Mouse (Mus musculus) forebrain, embryonic 12.5 days (tissue): ENCODE results near the gene Rbpjl. TPM values are rescaled to one million over a fixed set of nuclear protein-coding genes. Genes with fewer than 3 reads are reported as not detected.

Experiments
- ATAC-seq: fragments of 200-750 bp; cut with Nextera tagmentation; 2 replicates; pipeline ENCODE4 v1.8.0; 2017; ENCODE audit warnings: moderate TSS enrichment; ENCODE audit not compliant: low FRiP score
- H3K27ac ChIP-seq: fragments of 300-500 bp; sonication (generic); 2 replicates; pipeline ENCODE4 v1.5.1; 2016; ENCODE audit warnings: mild to moderate bottlenecking
- H3K27me3 ChIP-seq: fragments of 300-500 bp; sonication (generic); 2 replicates; pipeline ENCODE4 v1.6.1; 2016; ENCODE audit warnings: mild to moderate bottlenecking
- H3K36me3 ChIP-seq: fragments of 300-500 bp; sonication (generic); replicated peaks from 2 replicates; pipeline ENCODE4 v1.6.1; 2016; ENCODE audit warnings: mild to moderate bottlenecking
- H3K4me1 ChIP-seq: fragments of 300-500 bp; sonication (generic); 2 replicates; pipeline ENCODE4 v1.6.1; 2016
- H3K4me2 ChIP-seq: fragments of 300-500 bp; sonication (generic); 2 replicates; pipeline ENCODE4 v1.6.1; 2016; ENCODE audit warnings: mild to moderate bottlenecking, moderate library complexity
- H3K4me3 ChIP-seq: fragments of 300-500 bp; sonication (generic); replicated peaks from 2 replicates; pipeline ENCODE4 v1.5.1; 2016; ENCODE audit warnings: mild to moderate bottlenecking
- H3K9ac ChIP-seq: fragments of 300-500 bp; sonication (generic); 2 replicates; pipeline ENCODE4 v1.6.1; 2016; ENCODE audit warnings: mild to moderate bottlenecking
- H3K9me3 ChIP-seq: fragments of 300-500 bp; sonication (generic); 2 replicates; pipeline ENCODE4 v1.6.1; 2016
- WGBS: fragments of 180-500 bp; shearing (Covaris S2); methylation state at CpG from one replicate; pipeline ENCODE4 v1.1.7; 2016; 5-methylcytosine and 5-hydroxymethylcytosine counted together
- polyA plus RNA-seq: library from polyadenylated mRNA; unstranded; fragments of >200 nt; fragmentation: Nextera tagmentation; extraction: Ambion mirVana; gene quantifications from 2 replicates; pipeline ENCODE4 v1.2.1, GENCODE M21; 2016

The Rbpjl gene
- 0.08 and 0.09 TPM in 2 replicates for polyA plus RNA-seq

GRCm38 (mm10) chr2:164402906-164403305 is at the start of gene Rbpjl:
Gene Rbpjl (plus strand): TSS chr2:164403141.
- Histone ChIP-seq H3K4me3 (0 out of 2 replicates have a peak within 1 kb of the TSS, but pooled peaks have one; percentile 2), H3K27ac (no peak within 1 kb of the TSS), H3K9ac (no peak within 1 kb of the TSS), H3K4me1 (peaks cover 16% of the 10 kb centered on the region), H3K4me2 (0 out of 2 replicates have a peak within 1 kb of the TSS, but pooled peaks have one; percentile 17), H3K36me3 (no peaks in the 10 kb centered on the region), H3K9me3 (peaks cover 3% of the 10 kb centered on the region), H3K27me3 (peaks cover 91% of the 10 kb centered on the region)
- 2% methylated on average over 17 of the region's 17 CpGs for WGBS
- no peak for ATAC-seq

- Histone ChIP-seq H3K9ac (no peak overlapping the region), H3K4me2 (no peak overlapping the region), H3K27ac (no peak overlapping the region), H3K36me3 (no peaks in the 10 kb centered on the region), H3K9me3 (no peaks in the 10 kb centered on the region), H3K4me1 (no peaks in the 10 kb centered on the region), H3K4me3 (no peak overlapping the region), H3K27me3 (no peaks in the 10 kb centered on the region)
- ATAC-seq, result no peak
- WGBS, result 85% methylated on average over 11 of the region's 11 CpGs
Observed at GRCm38 (mm10) chr2:164353356-164353755, 49.6 kb upstream of the Rbpjl start.

GRCm38 (mm10) chr2:164356177-164356967 is 46.6 kb upstream of the Rbpjl start:
- Histone ChIP-seq H3K27me3 (no peaks in the 10 kb centered on the region), H3K4me2 (no peak overlapping the region), H3K27ac (no peak overlapping the region), H3K9ac (no peak overlapping the region), H3K36me3 (no peaks in the 10 kb centered on the region), H3K9me3 (no peaks in the 10 kb centered on the region), H3K4me3 (no peak overlapping the region), H3K4me1 (peaks cover 4% of the 10 kb centered on the region; the same call in 1 of the 2 replicates)
- 79% methylated on average over 11 of the region's 11 CpGs for WGBS
- ATAC-seq, result no peak

GRCm38 (mm10) chr2:164358373-164358772 is 44.6 kb upstream of the Rbpjl start:
- H3K36me3 ChIP-seq, result no peaks in the 10 kb centered on the region
- no peak for ATAC-seq
- no peak overlapping the region for H3K4me3 ChIP-seq
- H3K9me3 ChIP-seq, result no peaks in the 10 kb centered on the region
- H3K9ac ChIP-seq, result no peak overlapping the region
- H3K27ac ChIP-seq, result no peak overlapping the region
- peaks cover 4% of the 10 kb centered on the region; the same call in 1 of the 2 replicates for H3K4me1 ChIP-seq
- H3K4me2 ChIP-seq, result no peak overlapping the region
- WGBS, result 85% methylated on average over 3 of the region's 3 CpGs
- 0 out of 2 replicates have a peak, but pooled peaks cover 3% of the 10 kb centered on the region for H3K27me3 ChIP-seq

GRCm38 (mm10) chr2:164359031-164359430 is 43.9 kb upstream of the Rbpjl start:
- H3K27ac ChIP-seq, result no peak overlapping the region
- no peaks in the 10 kb centered on the region for H3K9me3 ChIP-seq
- H3K36me3 ChIP-seq, result no peaks in the 10 kb centered on the region
- H3K9ac ChIP-seq, result no peak overlapping the region
- WGBS, result 84% methylated on average over 5 of the region's 5 CpGs
- H3K27me3 ChIP-seq, result 0 out of 2 replicates have a peak, but pooled peaks cover 5% of the 10 kb centered on the region
- H3K4me3 ChIP-seq, result no peak overlapping the region
- H3K4me2 ChIP-seq, result no peak overlapping the region
- no peak for ATAC-seq
- H3K4me1 ChIP-seq, result peaks cover 4% of the 10 kb centered on the region; the same call in 1 of the 2 replicates

- no peak overlapping the region for H3K4me2 ChIP-seq
- 83% methylated on average over 5 of the region's 5 CpGs for WGBS
- no peak overlapping the region for H3K9ac ChIP-seq
Observed at GRCm38 (mm10) chr2:164359668-164360067, 43.3 kb upstream of the Rbpjl start.

GRCm38 (mm10) chr2:164360974-164361657 is 41.8 kb upstream of the Rbpjl start:
- Histone ChIP-seq H3K4me3 (no peak overlapping the region), H3K4me1 (peaks cover 4% of the 10 kb centered on the region; the same call in 1 of the 2 replicates), H3K27ac (no peak overlapping the region), H3K4me2 (no peak overlapping the region), H3K9ac (no peak overlapping the region), H3K9me3 (no peaks in the 10 kb centered on the region), H3K27me3 (peaks cover 5% of the 10 kb centered on the region; the same call in 1 of the 2 replicates), H3K36me3 (no peaks in the 10 kb centered on the region)
- 34% methylated on average over 13 of the region's 13 CpGs for WGBS
- no peak for ATAC-seq

More at GRCm38 (mm10) chr2:164359668-164360067, 43.3 kb upstream of the Rbpjl start:
- Histone ChIP-seq H3K27ac (no peak overlapping the region), H3K4me1 (peaks cover 4% of the 10 kb centered on the region; the same call in 1 of the 2 replicates), H3K27me3 (peaks cover 5% of the 10 kb centered on the region; the same call in 1 of the 2 replicates), H3K4me3 (no peak overlapping the region), H3K9me3 (no peaks in the 10 kb centered on the region), H3K36me3 (no peaks in the 10 kb centered on the region)
- ATAC-seq, result no peak

- WGBS, result 68% methylated on average over 3 of the region's 3 CpGs
- no peak for ATAC-seq
- peaks cover 5% of the 10 kb centered on the region; the same call in 1 of the 2 replicates for H3K27me3 ChIP-seq
- H3K4me3 ChIP-seq, result no peak overlapping the region
- H3K36me3 ChIP-seq, result no peaks in the 10 kb centered on the region
- H3K9ac ChIP-seq, result no peak overlapping the region
- H3K4me1 ChIP-seq, result no peaks in the 10 kb centered on the region
- H3K4me2 ChIP-seq, result no peak overlapping the region
- H3K9me3 ChIP-seq, result no peaks in the 10 kb centered on the region
- no peak overlapping the region for H3K27ac ChIP-seq
Observed at GRCm38 (mm10) chr2:164366947-164367346, 36.0 kb upstream of the Rbpjl start.

- H3K9me3 ChIP-seq, result no peaks in the 10 kb centered on the region
- no peak for ATAC-seq
- H3K27me3 ChIP-seq, result no peaks in the 10 kb centered on the region; the same call in 1 of the 2 replicates
- H3K4me1 ChIP-seq, result no peaks in the 10 kb centered on the region
- no peak overlapping the region for H3K4me3 ChIP-seq
- no peaks in the 10 kb centered on the region for H3K36me3 ChIP-seq
- no peak overlapping the region for H3K4me2 ChIP-seq
- H3K9ac ChIP-seq, result no peak overlapping the region
- 86% methylated on average over 6 of the region's 6 CpGs for WGBS
- H3K27ac ChIP-seq, result no peak overlapping the region
Observed at GRCm38 (mm10) chr2:164368620-164369105, 34.3 kb upstream of the Rbpjl start.

- H3K27ac ChIP-seq, result no peak overlapping the region
- no peak overlapping the region for H3K4me3 ChIP-seq
- no peak overlapping the region for H3K4me2 ChIP-seq
- H3K4me1 ChIP-seq, result no peaks in the 10 kb centered on the region
- 90% methylated on average over 3 of the region's 3 CpGs for WGBS
- no peaks in the 10 kb centered on the region for H3K27me3 ChIP-seq
- no peaks in the 10 kb centered on the region for H3K36me3 ChIP-seq
- no peaks in the 10 kb centered on the region for H3K9me3 ChIP-seq
- no peak overlapping the region for H3K9ac ChIP-seq
- no peak for ATAC-seq
Observed at GRCm38 (mm10) chr2:164371371-164371770, 31.6 kb upstream of the Rbpjl start.

GRCm38 (mm10) chr2:164372408-164373053 is 30.4 kb upstream of the Rbpjl start:
- ATAC-seq, result no peak
- H3K27ac ChIP-seq, result no peak overlapping the region
- no peaks in the 10 kb centered on the region for H3K27me3 ChIP-seq
- WGBS, result 45% methylated on average over 3 of the region's 3 CpGs
- no peaks in the 10 kb centered on the region for H3K36me3 ChIP-seq
- H3K4me1 ChIP-seq, result no peaks in the 10 kb centered on the region
- no peak overlapping the region for H3K9ac ChIP-seq
- no peaks in the 10 kb centered on the region for H3K9me3 ChIP-seq
- no peak overlapping the region for H3K4me3 ChIP-seq
- no peak overlapping the region for H3K4me2 ChIP-seq

- no peak overlapping the region for H3K27ac ChIP-seq
- H3K4me1 ChIP-seq, result no peaks in the 10 kb centered on the region
- no peak overlapping the region for H3K9ac ChIP-seq
- H3K27me3 ChIP-seq, result no peaks in the 10 kb centered on the region
- 64% methylated on average over 4 of the region's 4 CpGs for WGBS
- no peak for ATAC-seq
- no peak overlapping the region for H3K4me3 ChIP-seq
- no peaks in the 10 kb centered on the region for H3K36me3 ChIP-seq
- no peak overlapping the region for H3K4me2 ChIP-seq
- H3K9me3 ChIP-seq, result no peaks in the 10 kb centered on the region
Observed at GRCm38 (mm10) chr2:164373187-164373586, 29.8 kb upstream of the Rbpjl start.
